Mouse (Mus musculus): ENCODE measurements at regions not wholly inside any gene's neighbourhood (a gene's known extent, or its start where the extent isn't known, plus 50 kb on each side); places are given as distances from the start of the nearest gene placed in this dataset.

DNA sequence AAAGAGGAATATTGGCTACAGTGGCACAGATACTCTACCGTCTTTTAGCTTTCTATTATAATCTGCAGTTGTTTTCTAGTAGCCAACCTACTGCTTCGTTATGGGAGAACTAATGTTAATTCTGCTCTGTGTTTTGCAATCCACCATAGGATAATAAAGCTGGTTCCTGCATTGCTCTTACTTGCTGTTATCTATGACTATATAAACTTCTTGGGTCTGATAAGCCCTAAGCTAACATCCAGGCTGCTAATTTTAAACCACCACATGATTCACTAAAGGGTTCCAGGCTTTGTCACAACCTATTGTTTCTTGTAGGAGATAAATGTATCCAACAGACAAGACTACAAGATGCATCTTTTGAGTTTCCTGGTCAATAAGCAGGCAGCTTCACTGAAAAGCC, 173.5 kb upstream of the Aga start:
- DNase-seq (ENCODE audit: low spot score) = no peak

GRCm38 (mm10) chr8:53368640-53369039, 142.9 kb upstream of the Aga start:
- no peak for DNase-seq (ENCODE audit: low spot score)

DNA sequence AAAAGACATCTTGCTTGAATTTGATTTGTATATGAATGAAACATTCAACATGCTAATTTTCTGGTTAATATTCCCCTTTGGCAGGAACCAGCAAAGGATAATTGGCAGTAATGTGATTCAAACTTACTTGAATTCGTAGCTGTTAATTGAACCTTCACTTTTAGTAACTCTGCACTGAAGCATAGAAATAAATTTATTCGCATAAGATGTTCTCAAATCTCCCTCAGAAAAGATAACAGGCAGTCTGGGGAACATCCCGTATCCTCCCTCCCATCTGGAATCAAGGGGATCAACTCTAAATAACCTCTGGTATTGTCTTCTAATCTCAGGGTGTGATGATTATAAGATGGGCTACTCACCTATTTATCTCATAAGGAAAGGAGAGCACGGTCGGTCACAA, 138.1 kb upstream of the Aga start:
- no peak for DNase-seq (ENCODE audit: low spot score)

GRCm38 (mm10) chr8:53412101-53412500, 99.4 kb upstream of the Aga start:
- DNase-seq (ENCODE audit: low spot score) = peak; percentile 8

GRCm38 (mm10) chr8:53434184-53434583, 77.3 kb upstream of the Aga start:
- no peak for DNase-seq (ENCODE audit: low spot score)

- no peak for DNase-seq (ENCODE audit: low spot score)
These were observed 75.8 kb upstream of the Aga start for GRCm38 (mm10) chr8:53435721-53436120.

DNA sequence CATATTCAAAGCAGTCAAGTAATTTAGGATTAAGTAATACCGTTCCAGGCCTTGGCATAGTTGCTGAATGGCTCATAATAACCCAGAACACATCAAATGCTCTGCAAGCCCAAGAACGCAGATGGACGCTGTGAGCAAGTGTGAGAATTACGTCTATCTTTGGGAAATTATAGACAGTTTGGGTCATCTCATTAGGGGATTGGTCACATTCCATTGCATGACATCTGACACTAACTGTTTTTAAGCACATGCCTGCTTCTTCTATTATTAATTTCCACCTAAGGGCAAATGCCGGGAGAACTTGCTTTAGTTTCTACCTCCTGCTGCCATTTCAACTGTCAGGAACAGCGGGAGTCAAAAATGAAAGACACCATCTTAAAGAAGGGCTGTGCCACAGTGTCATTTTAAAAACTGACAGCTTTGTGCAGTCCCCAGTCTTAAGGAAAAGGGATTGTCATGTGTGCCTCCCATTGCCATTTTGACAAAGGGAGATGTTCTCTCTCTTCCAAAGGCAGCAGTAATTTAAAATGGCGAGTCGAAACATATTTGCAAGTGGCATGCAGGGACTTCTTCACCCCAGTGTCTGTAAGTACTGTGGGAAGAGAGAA, 64.7 kb upstream of the Aga start:
- no peak for DNase-seq (ENCODE audit: low spot score)

Measured in MN1 (cell line).